12 mouse cellular contexts compared by ENCODE assay signal in genomic region chr11:51875792-51876195, GRCm38 (mm10). TPM values are rescaled to one million over a fixed set of nuclear protein-coding genes. Genes with fewer than 3 reads are reported as not detected.
DNase-seq lines count a peak whose midpoint lies in the region; ATAC-seq lines count a peak whose summit lies in the region.
"Had no signal": no experiment of that assay in that cellular context is flagged by ENCODE, and none has a peak within 500 bp of the region (broad histone marks: within the 10 kb centered on the region; RNA-seq: fewer than 3 reads in every experiment).

No protein-coding gene starts in this region.

- peaks cover 9% of the 10 kb centered on the region for H3K9me3 ChIP-seq in intestine, embryonic 16.5 days (ENCODE audit: control insufficient read depth, low read length)
- H3K9me3 ChIP-seq: limb, embryonic 10.5 days; midbrain, embryonic 15.5 days had no signal

- DNase-seq in CD4-positive, CD25-positive, alpha-beta regulatory T cell, adult 2 months (ENCODE audit: low read depth, low spot score): peak; percentile 34
- DNase-seq in MN1 (ENCODE audit: low spot score): peak; percentile 51
- no peak for DNase-seq in kidney, adult 18-20 months
- no peak for DNase-seq in left cerebral cortex, adult 8-10 months (ENCODE audit: low spot score in 2 of 2)
- DNase-seq in heart, adult 8-10 months (ENCODE audit: low spot score): no peak
- DNase-seq: cerebellum, adult 8-10 months; gastrocnemius, postnatal 25 days had no signal

- no peaks in the 10 kb centered on the region for H3K36me3 ChIP-seq in intestine, embryonic 16.5 days (ENCODE audit: control insufficient read depth, insufficient read depth, low read length)
- H3K36me3 ChIP-seq: limb, embryonic 10.5 days; midbrain, embryonic 15.5 days had no signal

- H3K4me1 ChIP-seq in intestine, embryonic 16.5 days (ENCODE audit: control insufficient read depth, insufficient read depth, low read length): peaks cover 16% of the 10 kb centered on the region
- H3K4me1 ChIP-seq: limb, embryonic 10.5 days; midbrain, embryonic 15.5 days had no signal

- no peaks in the 10 kb centered on the region for H3K27me3 ChIP-seq in intestine, embryonic 16.5 days (replicated peaks; ENCODE audit: control insufficient read depth, insufficient read depth, low read length)
- H3K27me3 ChIP-seq: midbrain, embryonic 15.5 days had no signal

- 17% methylated on average over 4 of the region's 4 CpGs for WGBS in intestine, embryonic 16.5 days

- ATAC-seq in CD4-positive, CD25-positive, alpha-beta regulatory T cell, adult 4 months: no peak
- peak; percentile 70 for ATAC-seq in intestine, embryonic 16.5 days
- ATAC-seq in megakaryocyte progenitor cell, adult 5-6 weeks (replicated peaks; ENCODE audit: poor library complexity): peak; percentile 57
- ATAC-seq: midbrain, embryonic 15.5 days had no signal

- H3K4me2 ChIP-seq in intestine, embryonic 16.5 days (ENCODE audit: low read depth, low read length): no peak overlapping the region
- H3K4me2 ChIP-seq: midbrain, embryonic 15.5 days had no signal

- H3K4me3 ChIP-seq in intestine, embryonic 16.5 days (ENCODE audit: low read length): 0 out of 2 replicates have a peak overlapping the region, but pooled peaks have one; percentile 1
- H3K4me3 ChIP-seq: limb, embryonic 10.5 days; midbrain, embryonic 15.5 days had no signal

- peak overlapping the region; percentile 30; the same call in 1 of the 2 replicates for H3K9ac ChIP-seq in intestine, embryonic 16.5 days (ENCODE audit: low read depth, low read length)
- H3K9ac ChIP-seq: midbrain, embryonic 15.5 days had no signal

- peak overlapping the region; percentile 81 for H3K27ac ChIP-seq in intestine, embryonic 16.5 days (ENCODE audit: low read length)
- H3K27ac ChIP-seq: limb, embryonic 10.5 days; midbrain, embryonic 15.5 days had no signal

RNA-seq across cellular contexts. Expression of gene Jade2, which starts 18.3 kb away (rescaled TPM):
- 10 to 100 TPM; 19.9 to 27.8 TPM for polyA plus RNA-seq in CD4-positive, CD25-positive, alpha-beta regulatory T cell, adult 4 months (2017; shearing (Covaris generic))
- polyA plus RNA-seq in intestine, embryonic 16.5 days (2015; fragmentation: Nextera tagmentation; extraction: Ambion mirVana): 1.3 and 1.5 TPM in 2 replicates
- total RNA-seq in megakaryocyte progenitor cell, adult 5-6 weeks (2015): 5.7 and 7.7 TPM in 2 replicates
- 6.0 and 7.0 TPM in 2 replicates for total RNA-seq in megakaryocyte progenitor cell, adult 5-6 weeks (2017)
- total RNA-seq in left cerebral cortex, adult 8-10 months (2022): 10 to 100 TPM; 53.5 to 60.9 (median 57.6) TPM
- 10 to 100 TPM in 3 of 4 experiments, 1 to 10 TPM in 1; 9.8 to 14.8 (median 11.8) TPM for total RNA-seq in heart, adult 8-10 months (2022)

Comparison
In these comparisons a context has a peak if more than half of its experiments do, and no peak if none do; other contexts are left out.
1. DNase-seq: peak in CD4-positive, CD25-positive, alpha-beta regulatory T cell, adult 2 months (single experiment) and MN1 (single experiment); none in kidney, adult 18-20 months (single experiment), left cerebral cortex, adult 8-10 months (0 of 2) and heart, adult 8-10 months (single experiment).